Mouse (Mus musculus) layer of hippocampus, adult 11-12 months (tissue): ENCODE measurements around the gene Krt26.

ENCODE experiments used
- DNase-seq: peaks from one replicate; pipeline ENCODE4 v3.0.0; 2022; ENCODE audit warnings: low spot score

Krt26 gene

GRCm38 (mm10) chr11:99284011-99284410 is 53.8 kb downstream of the Krt26 start:
- DNase-seq, result peak; percentile 21

DNA sequence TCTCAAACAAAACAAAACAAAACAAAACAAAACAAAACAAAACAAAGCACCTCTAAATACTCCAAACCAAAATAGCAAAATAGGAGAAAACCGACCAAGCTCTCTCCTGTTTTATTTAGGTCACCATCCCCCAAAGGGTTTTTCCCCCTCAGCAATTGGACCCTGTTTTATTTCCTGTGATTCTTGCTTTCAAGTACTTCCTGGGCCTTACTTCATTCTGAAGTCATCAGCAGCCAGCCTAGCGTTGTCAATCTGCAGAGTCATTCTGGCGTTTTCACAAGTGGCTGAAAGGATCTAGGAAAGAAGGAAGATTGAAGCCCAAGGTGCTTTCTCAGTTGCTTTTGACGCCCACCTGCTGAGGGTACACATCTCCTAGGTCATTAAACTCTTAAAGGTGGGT is 54.4 kb downstream of the Krt26 start:
- no peak for DNase-seq

DNA sequence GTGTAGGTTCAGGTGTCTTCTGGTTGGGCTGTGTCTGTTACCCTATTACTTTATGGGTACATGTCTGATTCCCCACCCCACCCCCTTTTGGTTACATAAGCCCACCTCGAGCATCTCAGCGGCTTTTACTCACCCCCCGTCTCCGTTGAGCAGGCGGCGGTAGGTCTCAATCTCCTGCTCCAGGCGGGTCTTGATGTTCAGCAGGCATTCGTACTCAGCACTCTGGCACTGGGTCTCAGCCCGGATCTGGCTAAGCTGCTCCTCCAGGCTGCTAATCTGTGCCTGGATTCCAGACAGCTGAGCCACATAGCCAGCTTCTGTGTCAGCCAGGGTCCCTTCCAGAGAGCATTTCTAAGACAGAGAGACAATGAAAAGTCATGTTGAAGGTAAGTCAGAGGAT is 56.6 kb downstream of the Krt26 start:
- no peak for DNase-seq

- no peak for DNase-seq
Observed at GRCm38 (mm10) chr11:99279986-99280385, 57.8 kb downstream of the Krt26 start.
